Comparison of ENCODE assay signal across 9 mouse cellular contexts in the genomic region with DNA sequence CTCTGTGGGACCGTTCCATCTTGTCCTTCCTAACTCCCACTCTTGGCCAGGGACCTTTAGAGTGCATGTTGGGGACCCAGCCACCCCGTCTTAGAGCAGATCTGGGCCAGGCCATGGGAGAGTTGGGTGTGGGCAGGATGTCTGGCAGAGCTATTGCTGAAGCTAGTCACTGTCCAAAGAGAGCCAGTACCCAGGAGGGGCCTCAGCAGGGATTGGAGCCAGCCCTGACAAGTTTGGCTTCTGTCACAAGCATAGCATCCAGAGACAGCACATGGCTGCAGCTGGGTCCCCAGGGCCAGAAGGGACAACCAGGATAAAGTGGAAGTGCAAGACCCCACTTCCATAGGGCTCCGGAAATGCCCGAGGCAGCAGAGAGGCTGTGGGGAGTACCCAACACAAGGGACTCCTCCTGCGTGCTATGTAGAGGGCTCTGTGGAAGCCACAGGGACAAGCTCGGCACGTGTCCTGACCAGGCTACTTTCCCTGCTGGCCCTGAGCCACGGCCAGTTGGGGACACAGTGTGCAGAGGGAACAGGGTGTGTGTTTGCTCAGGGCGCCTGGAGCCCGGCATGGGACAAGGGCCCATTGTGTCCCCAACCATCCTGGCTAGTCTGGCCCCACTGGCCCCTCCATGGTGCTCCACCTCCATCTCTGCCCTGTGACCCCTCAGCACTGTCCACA. TPM values are rescaled to one million over a fixed set of nuclear protein-coding genes. Genes with fewer than 3 reads are reported as not detected.
DNase-seq lines count a peak whose midpoint lies in the region; ATAC-seq lines count a peak whose summit lies in the region.
"Had no signal": no experiment of that assay in that cellular context is flagged by ENCODE, and none has a peak within 500 bp of the region (broad histone marks: within the 10 kb centered on the region; RNA-seq: fewer than 3 reads in every experiment).

No protein-coding gene starts in this region.

- peaks cover 15% of the 10 kb centered on the region; the same call in 1 of the 2 replicates for H3K4me1 ChIP-seq in forebrain, embryonic 13.5 days
- peaks cover 19% of the 10 kb centered on the region; the same call in 1 of the 2 replicates for H3K4me1 ChIP-seq in forebrain, embryonic 12.5 days
- H3K4me1 ChIP-seq in kidney, embryonic 15.5 days: peaks cover 40% of the 10 kb centered on the region
- peaks cover 38% of the 10 kb centered on the region for H3K4me1 ChIP-seq in limb, embryonic 15.5 days

- no peaks in the 10 kb centered on the region for H3K36me3 ChIP-seq in forebrain, embryonic 13.5 days (ENCODE audit: poor library complexity, severe bottlenecking)
- H3K36me3 ChIP-seq in forebrain, embryonic 12.5 days (replicated peaks): no peaks in the 10 kb centered on the region
- no peaks in the 10 kb centered on the region for H3K36me3 ChIP-seq in kidney, embryonic 15.5 days
- no peaks in the 10 kb centered on the region for H3K36me3 ChIP-seq in limb, embryonic 15.5 days
- H3K36me3 ChIP-seq: midbrain, embryonic 12.5 days had no signal

- H3K27me3 ChIP-seq in forebrain, embryonic 13.5 days: no peaks in the 10 kb centered on the region
- H3K27me3 ChIP-seq in forebrain, embryonic 12.5 days: no peaks in the 10 kb centered on the region
- no peaks in the 10 kb centered on the region for H3K27me3 ChIP-seq in kidney, embryonic 15.5 days
- no peaks in the 10 kb centered on the region for H3K27me3 ChIP-seq in limb, embryonic 15.5 days
- H3K27me3 ChIP-seq: midbrain, embryonic 12.5 days had no signal

- H3K4me2 ChIP-seq in forebrain, embryonic 13.5 days: no peak overlapping the region
- no peak overlapping the region for H3K4me2 ChIP-seq in forebrain, embryonic 12.5 days
- no peak overlapping the region for H3K4me2 ChIP-seq in kidney, embryonic 15.5 days
- H3K4me2 ChIP-seq in limb, embryonic 15.5 days: no peak overlapping the region
- H3K4me2 ChIP-seq: midbrain, embryonic 12.5 days had no signal

- H3K27ac ChIP-seq in forebrain, embryonic 13.5 days: no peak overlapping the region
- H3K27ac ChIP-seq in forebrain, embryonic 12.5 days: no peak overlapping the region
- peak overlapping the region; percentile 85 for H3K27ac ChIP-seq in kidney, embryonic 15.5 days
- peak overlapping the region; percentile 50; the same call in 1 of the 2 replicates for H3K27ac ChIP-seq in limb, embryonic 15.5 days
- H3K27ac ChIP-seq: midbrain, embryonic 12.5 days had no signal

- no peak overlapping the region for H3K4me3 ChIP-seq in forebrain, embryonic 13.5 days
- H3K4me3 ChIP-seq in forebrain, embryonic 12.5 days (replicated peaks): no peak overlapping the region
- H3K4me3 ChIP-seq in kidney, embryonic 15.5 days (replicated peaks): no peak overlapping the region
- H3K4me3 ChIP-seq in limb, embryonic 15.5 days: no peak overlapping the region
- H3K4me3 ChIP-seq: midbrain, embryonic 12.5 days had no signal

- no peak for ATAC-seq in forebrain, embryonic 13.5 days
- ATAC-seq in forebrain, embryonic 12.5 days (ENCODE audit: low FRiP score): no peak
- ATAC-seq in kidney, embryonic 15.5 days (replicated peaks; ENCODE audit: low FRiP score): peak; percentile 14; the same call in 1 of the 2 replicates
- ATAC-seq in limb, embryonic 15.5 days (ENCODE audit: insufficient number of reproducible peaks, low FRiP score, low TSS enrichment, low read depth): peak; percentile 41; the same call in 1 of the 2 replicates

- H3K9me3 ChIP-seq in forebrain, embryonic 13.5 days (replicated peaks): no peaks in the 10 kb centered on the region
- H3K9me3 ChIP-seq in forebrain, embryonic 12.5 days: no peaks in the 10 kb centered on the region
- H3K9me3 ChIP-seq in kidney, embryonic 15.5 days (replicated peaks): no peaks in the 10 kb centered on the region
- H3K9me3 ChIP-seq in limb, embryonic 15.5 days: no peaks in the 10 kb centered on the region
- H3K9me3 ChIP-seq: midbrain, embryonic 12.5 days had no signal

- 67% methylated on average over 10 of the region's 10 CpGs for WGBS in forebrain, embryonic 13.5 days
- WGBS in forebrain, embryonic 12.5 days: 65% methylated on average over 10 of the region's 10 CpGs
- WGBS in kidney, embryonic 15.5 days: 62% methylated on average over 10 of the region's 10 CpGs
- 63% methylated on average over 10 of the region's 10 CpGs for WGBS in limb, embryonic 15.5 days

- H3K9ac ChIP-seq in forebrain, embryonic 13.5 days: peak overlapping the region; percentile 21; the same call in 1 of the 2 replicates
- H3K9ac ChIP-seq in forebrain, embryonic 12.5 days: no peak overlapping the region
- H3K9ac ChIP-seq in kidney, embryonic 15.5 days: no peak overlapping the region
- no peak overlapping the region for H3K9ac ChIP-seq in limb, embryonic 15.5 days
- H3K9ac ChIP-seq: midbrain, embryonic 12.5 days had no signal

- DNase-seq in cerebellum, adult 9-10 months: peak; percentile 90
- peak; percentile 97 for DNase-seq in heart, adult 8-10 months (ENCODE audit: low spot score)
- DNase-seq in right cerebral cortex, postnatal 36 days (ENCODE audit: low spot score in 2 of 2): peak; percentile 84 to 87
- DNase-seq in thymus, postnatal 25 days: no peak

RNA-seq across cellular contexts. Expression of a gene that starts 11.7 kb away (rescaled TPM):
- polyA plus RNA-seq in forebrain, embryonic 13.5 days (2015; fragmentation: Nextera tagmentation; extraction: Ambion mirVana): 42.7 and 49.4 TPM in 2 replicates
- polyA plus RNA-seq in forebrain, embryonic 12.5 days (2016; fragmentation: Nextera tagmentation; extraction: Ambion mirVana): 46.0 and 49.4 TPM in 2 replicates
- 100 to 1,000 TPM in 1 of 4 experiments, 10 to 100 TPM in 3; 70.8 to 183 (median 86.1) TPM for total RNA-seq in heart, adult 8-10 months (2022)
- 50.4 and 54.6 TPM in 2 replicates for polyA plus RNA-seq in kidney, embryonic 15.5 days (2015; fragmentation: Nextera tagmentation; extraction: Ambion mirVana)
- 52.9 and 61.4 TPM in 2 replicates for polyA plus RNA-seq in limb, embryonic 15.5 days (2015; fragmentation: Nextera tagmentation; extraction: Ambion mirVana)

RNA-seq across cellular contexts. Expression of a gene that starts 30.8 kb away (rescaled TPM):
- 62.2 and 63.6 TPM in 2 replicates for polyA plus RNA-seq in forebrain, embryonic 13.5 days (2015; fragmentation: Nextera tagmentation; extraction: Ambion mirVana)
- 63.1 and 64.3 TPM in 2 replicates for polyA plus RNA-seq in forebrain, embryonic 12.5 days (2016; fragmentation: Nextera tagmentation; extraction: Ambion mirVana)
- 10 to 100 TPM; 17.2 to 28.0 (median 21.1) TPM for total RNA-seq in heart, adult 8-10 months (2022)
- polyA plus RNA-seq in kidney, embryonic 15.5 days (2015; fragmentation: Nextera tagmentation; extraction: Ambion mirVana): 101 and 104 TPM in 2 replicates
- polyA plus RNA-seq in limb, embryonic 15.5 days (2015; fragmentation: Nextera tagmentation; extraction: Ambion mirVana): 94.5 and 99.0 TPM in 2 replicates

RNA-seq across cellular contexts. Expression of a gene that starts 31.2 kb away (rescaled TPM):
- 7.6 and 9.5 TPM in 2 replicates for polyA plus RNA-seq in forebrain, embryonic 13.5 days (2015; fragmentation: Nextera tagmentation; extraction: Ambion mirVana)
- 8.3 and 8.9 TPM in 2 replicates for polyA plus RNA-seq in forebrain, embryonic 12.5 days (2016; fragmentation: Nextera tagmentation; extraction: Ambion mirVana)
- 10 to 100 TPM in 2 of 4 experiments, 1 to 10 TPM in 2; 7.4 to 10.3 (median 9.9) TPM for total RNA-seq in heart, adult 8-10 months (2022)
- 12.2 and 14.3 TPM in 2 replicates for polyA plus RNA-seq in kidney, embryonic 15.5 days (2015; fragmentation: Nextera tagmentation; extraction: Ambion mirVana)
- 12.0 and 12.3 TPM in 2 replicates for polyA plus RNA-seq in limb, embryonic 15.5 days (2015; fragmentation: Nextera tagmentation; extraction: Ambion mirVana)

Comparison
In these comparisons a context has a peak if more than half of its experiments do, and no peak if none do; other contexts are left out.
1. ATAC-seq: peak in kidney, embryonic 15.5 days (single experiment) and limb, embryonic 15.5 days (single experiment); none in forebrain, embryonic 13.5 days (single experiment) and forebrain, embryonic 12.5 days (single experiment).
2. H3K27ac ChIP-seq: peak in kidney, embryonic 15.5 days (single experiment) and limb, embryonic 15.5 days (single experiment); none in forebrain, embryonic 13.5 days (single experiment) and forebrain, embryonic 12.5 days (single experiment).